Comparison of ENCODE assay signal across 21 mouse cellular contexts in genomic region chr12:13207099-13207498, GRCm38 (mm10). TPM values are rescaled to one million over a fixed set of nuclear protein-coding genes. Genes with fewer than 3 reads are reported as not detected.
DNase-seq lines count a peak whose midpoint lies in the region; ATAC-seq lines count a peak whose summit lies in the region.
"Had no signal": no experiment of that assay in that cellular context is flagged by ENCODE, and none has a peak within 500 bp of the region (broad histone marks: within the 10 kb centered on the region; RNA-seq: fewer than 3 reads in every experiment).

No protein-coding gene starts in this region.

- no peak overlapping the region; the same call in 1 of the 2 replicates for H3K27ac ChIP-seq in kidney, embryonic 15.5 days
- H3K27ac ChIP-seq: embryonic facial prominence, embryonic 13.5 days; heart, adult 2 months; hindbrain, embryonic 14.5 days had no signal

- H3K9me3 ChIP-seq in kidney, embryonic 15.5 days (replicated peaks), result 0 out of 2 replicates have a peak, but pooled peaks cover 4% of the 10 kb centered on the region
- H3K9me3 ChIP-seq: embryonic facial prominence, embryonic 13.5 days; heart, embryonic 12.5 days had no signal

- no peak overlapping the region for H3K4me3 ChIP-seq in kidney, embryonic 15.5 days (replicated peaks)
- H3K4me3 ChIP-seq: embryonic facial prominence, embryonic 13.5 days; heart, adult 2 months; heart, embryonic 12.5 days had no signal

- 66% methylated on average over 8 of the region's 8 CpGs for WGBS in kidney, embryonic 15.5 days

- H3K27me3 ChIP-seq in kidney, embryonic 15.5 days, result no peaks in the 10 kb centered on the region
- H3K27me3 ChIP-seq: CH12.LX; heart, embryonic 12.5 days; Patski had no signal

- no peak for ATAC-seq in kidney, embryonic 15.5 days (replicated peaks; ENCODE audit: low FRiP score)
- ATAC-seq: forebrain, embryonic 16.5 days; Patski had no signal

- H3K4me2 ChIP-seq in kidney, embryonic 15.5 days, result no peak overlapping the region
- H3K4me2 ChIP-seq: embryonic facial prominence, embryonic 13.5 days; heart, embryonic 12.5 days; hindbrain, embryonic 14.5 days had no signal

- DNase-seq in heart, adult 11 months, result peak; percentile 53
- DNase-seq in heart, postnatal 4 days, result no peak
- peak; percentile 59 for DNase-seq in kidney, adult 11 months
- no peak for DNase-seq in kidney, postnatal 10 days
- peak; percentile 22 to 44 for DNase-seq in kidney, postnatal 36 days
- DNase-seq in urinary bladder, adult 2 months (ENCODE audit: low spot score), result no peak
- DNase-seq: adrenal gland, adult 2 months; adrenal gland, postnatal 25 days; cerebellum, adult 18-20 months; cerebellum, adult 9-11 months; cerebellum, postnatal 36 days; gastrocnemius, postnatal 10 days; heart, adult 2 months; heart, postnatal 36 days had no signal

- H3K9ac ChIP-seq in kidney, embryonic 15.5 days, result no peak overlapping the region
- H3K9ac ChIP-seq: embryonic facial prominence, embryonic 13.5 days; heart, embryonic 12.5 days; hindbrain, embryonic 14.5 days had no signal

- H3K36me3 ChIP-seq in kidney, embryonic 15.5 days, result no peaks in the 10 kb centered on the region
- H3K36me3 ChIP-seq: embryonic facial prominence, embryonic 13.5 days; heart, embryonic 12.5 days had no signal

- H3K4me1 ChIP-seq in kidney, embryonic 15.5 days, result peaks cover 44% of the 10 kb centered on the region

RNA-seq across cellular contexts. Expression of gene Ddx1, which starts 41.9 kb away (rescaled TPM):
- total RNA-seq in heart, postnatal 4 days (2021), result 10 to 100 TPM; 92.6 to 95.4 TPM
- 143 and 158 TPM in 2 replicates for polyA plus RNA-seq in kidney, embryonic 15.5 days (2015; fragmentation: Nextera tagmentation; extraction: Ambion mirVana)
- 50.0 and 52.5 TPM in 2 replicates for polyA plus RNA-seq in urinary bladder, adult 2 months (2012; rRNA removed)

Comparison
In these comparisons a context has a peak if more than half of its experiments do, and no peak if none do; other contexts are left out.
1. DNase-seq: peak in heart, adult 11 months (single experiment), kidney, adult 11 months (single experiment) and kidney, postnatal 36 days (2 of 2); none in heart, postnatal 4 days (single experiment), kidney, postnatal 10 days (single experiment) and urinary bladder, adult 2 months (single experiment).